Mouse (Mus musculus) common myeloid progenitor, adult 5-6 weeks (primary cell): ENCODE measurements around the gene Mapk3. TPM values are rescaled to one million over a fixed set of nuclear protein-coding genes. Genes with fewer than 3 reads are reported as not detected.

Experiments
- ATAC-seq: replicated peaks from 2 replicates; pipeline ENCODE4 v1.8.0; 2016; ENCODE audit warnings: low read depth, mild to moderate bottlenecking, moderate TSS enrichment, inconsistent platforms; ENCODE audit not compliant: poor library complexity, severe bottlenecking
- total RNA-seq: library from RNA; stranded (forward); fragments of 200-1000, 187-1606 nt; gene quantifications from 2 replicates; pipeline ENCODE4 v1.2.3, GENCODE M21; 2017

Mapk3 gene
- total RNA-seq, 1 experiment from 2014 or later: 28.2 TPM

GRCm38 (mm10) chr7:126780971-126781635 is 21.7 kb downstream of the Mapk3 start, which contains the start of gene Tbx6:
Gene Tbx6 (plus strand): TSS chr7:126781483.
- no peak for ATAC-seq

DNA sequence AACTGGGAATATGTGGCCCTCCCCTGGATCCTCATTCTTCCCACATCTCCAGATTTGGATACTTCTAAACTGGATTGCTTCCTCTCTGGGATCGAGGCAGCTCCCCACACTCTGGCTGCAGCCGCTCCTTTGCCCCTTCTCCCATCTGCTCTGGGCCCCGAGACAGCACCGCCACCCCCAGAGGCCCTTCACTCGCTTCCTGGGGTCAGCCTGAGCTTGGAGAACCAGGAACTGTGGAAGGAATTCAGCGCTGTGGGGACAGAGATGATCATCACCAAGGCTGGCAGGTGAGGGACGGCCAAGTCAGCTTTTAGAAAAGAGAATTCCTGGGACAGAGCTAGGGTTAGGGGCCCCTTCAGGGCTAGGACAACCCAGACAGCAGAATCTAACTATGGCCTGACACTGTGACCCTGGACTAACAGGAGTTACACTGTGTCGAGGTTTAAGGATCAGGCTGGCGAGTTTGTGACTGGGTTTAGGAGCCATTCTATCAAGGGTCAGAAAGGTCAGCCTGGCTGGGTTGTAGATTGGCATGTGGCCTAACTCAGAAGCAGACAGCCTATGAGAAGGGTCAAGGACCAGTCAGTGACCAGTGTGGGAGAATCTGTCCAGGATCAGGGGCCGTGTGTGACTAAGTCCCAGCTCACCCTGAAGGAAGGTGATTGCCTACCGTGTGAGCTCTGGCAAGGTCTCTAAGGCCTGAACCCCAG is 22.4 kb downstream of the Mapk3 start:
- ATAC-seq: no peak

DNA sequence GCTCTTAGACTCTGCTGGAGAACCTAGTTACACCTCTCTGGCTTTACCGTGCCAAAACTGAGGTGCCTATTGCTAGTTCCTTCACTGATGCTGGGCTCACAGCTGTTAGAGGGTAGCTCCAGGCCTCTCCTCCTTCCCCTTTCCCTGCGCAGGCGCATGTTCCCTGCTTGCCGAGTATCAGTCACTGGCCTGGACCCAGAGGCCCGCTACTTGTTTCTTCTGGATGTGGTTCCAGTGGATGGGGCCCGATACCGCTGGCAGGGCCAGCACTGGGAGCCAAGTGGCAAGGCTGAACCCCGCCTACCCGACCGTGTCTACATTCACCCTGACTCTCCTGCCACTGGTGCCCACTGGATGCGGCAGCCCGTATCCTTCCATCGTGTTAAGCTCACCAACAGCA is 23.3 kb downstream of the Mapk3 start:
- ATAC-seq: no peak

DNA sequence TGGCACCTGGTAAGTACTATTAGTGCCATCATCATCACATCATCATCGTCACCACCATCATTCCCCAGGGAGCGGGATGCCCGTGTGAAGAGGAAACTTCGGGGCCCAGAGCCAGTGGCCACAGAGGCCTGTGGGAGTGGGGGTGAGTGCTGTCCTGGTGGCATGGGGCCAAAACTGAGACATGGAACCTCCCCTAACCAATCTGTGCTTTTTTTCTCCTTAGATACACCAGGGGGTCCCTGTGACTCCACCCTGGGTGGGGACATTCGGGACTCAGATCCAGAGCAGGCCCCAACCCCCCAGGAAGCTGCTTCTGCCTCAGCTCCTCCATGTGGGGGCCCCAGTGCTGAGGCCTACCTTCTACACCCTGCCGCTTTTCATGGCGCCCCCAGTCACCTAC is 25.1 kb downstream of the Mapk3 start:
- no peak for ATAC-seq

- no peak for ATAC-seq
Observed at GRCm38 (mm10) chr7:126785056-126785455, 25.7 kb downstream of the Mapk3 start.

DNA sequence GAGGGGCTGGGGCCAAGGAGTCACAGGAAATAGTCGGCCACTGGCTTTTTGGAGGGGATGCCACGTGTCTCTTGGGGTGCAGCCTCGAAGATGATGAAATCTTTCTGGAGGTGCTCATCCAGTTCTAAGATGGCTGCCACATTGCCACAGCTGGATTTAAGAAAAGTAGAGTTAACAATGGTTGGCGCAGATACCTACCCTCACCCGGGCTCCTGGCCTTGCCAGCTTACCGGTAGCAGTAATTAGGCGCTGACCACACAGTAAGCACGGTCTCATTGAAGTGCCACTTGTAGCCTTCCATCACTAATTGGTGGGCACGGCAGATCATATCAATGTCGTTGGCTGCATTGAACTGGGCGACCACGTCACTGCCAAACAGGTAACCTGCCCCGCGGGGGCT is 26.7 kb downstream of the Mapk3 start:
- no peak for ATAC-seq

DNA sequence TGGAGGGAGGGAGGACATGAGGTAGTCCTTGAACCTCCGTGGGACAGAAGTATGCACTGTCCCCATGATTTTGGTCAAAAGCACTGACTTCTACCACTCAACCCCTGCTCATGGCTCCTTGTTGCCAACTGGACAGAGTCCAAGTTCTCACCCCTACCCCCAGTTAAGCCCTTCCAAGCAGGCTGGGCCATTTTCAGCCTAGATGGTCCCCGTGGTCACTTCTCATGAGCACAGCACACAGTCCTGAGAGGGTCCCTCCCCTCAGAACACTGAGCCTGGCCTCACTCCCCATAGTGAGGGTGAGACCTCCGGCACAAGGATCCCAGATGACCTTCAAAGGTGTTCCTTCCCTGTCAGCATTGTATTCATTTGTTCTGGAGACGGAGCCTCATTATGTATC is 29.7 kb downstream of the Mapk3 start:
- no peak for ATAC-seq

- peak; percentile 91 for ATAC-seq
Observed at GRCm38 (mm10) chr7:126791851-126792720, 32.7 kb downstream of the Mapk3 start, which contains the start of gene Ppp4c. Gene Ppp4c (minus strand): TSS chr7:126792496.

DNA sequence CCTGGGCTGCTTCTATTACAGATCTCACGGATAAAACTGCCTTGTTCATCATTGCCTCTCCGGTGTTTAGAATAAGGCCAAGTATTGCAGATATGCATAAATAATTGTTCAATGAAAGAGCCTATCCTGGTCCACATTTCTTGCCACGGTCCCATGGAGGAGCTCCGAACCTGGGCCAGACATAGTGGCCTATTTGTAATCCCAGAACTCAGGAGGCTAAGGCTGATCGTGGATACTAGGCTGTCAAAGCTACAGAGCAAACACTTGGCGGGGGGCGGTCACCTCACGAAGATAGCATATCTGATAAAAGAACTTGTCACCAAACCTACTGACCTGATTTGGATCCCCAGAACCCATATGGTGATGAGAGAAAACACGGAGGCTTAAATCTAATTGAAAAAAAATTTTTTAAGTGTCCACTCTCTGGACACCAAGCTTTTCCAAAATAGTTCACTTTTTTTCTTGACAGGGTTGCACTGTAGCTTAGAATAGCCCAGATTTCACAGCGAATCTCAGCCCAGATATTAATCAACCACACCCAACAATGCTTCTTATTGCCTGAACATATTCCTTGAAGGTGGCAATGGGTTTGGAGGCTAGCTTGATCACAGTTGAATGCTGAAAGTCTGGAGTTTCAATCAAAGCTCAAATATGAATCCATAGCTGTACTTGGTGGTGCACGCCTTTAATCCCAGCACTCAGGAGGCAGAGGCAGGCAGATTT is 33.5 kb downstream of the Mapk3 start:
- no peak for ATAC-seq

DNA sequence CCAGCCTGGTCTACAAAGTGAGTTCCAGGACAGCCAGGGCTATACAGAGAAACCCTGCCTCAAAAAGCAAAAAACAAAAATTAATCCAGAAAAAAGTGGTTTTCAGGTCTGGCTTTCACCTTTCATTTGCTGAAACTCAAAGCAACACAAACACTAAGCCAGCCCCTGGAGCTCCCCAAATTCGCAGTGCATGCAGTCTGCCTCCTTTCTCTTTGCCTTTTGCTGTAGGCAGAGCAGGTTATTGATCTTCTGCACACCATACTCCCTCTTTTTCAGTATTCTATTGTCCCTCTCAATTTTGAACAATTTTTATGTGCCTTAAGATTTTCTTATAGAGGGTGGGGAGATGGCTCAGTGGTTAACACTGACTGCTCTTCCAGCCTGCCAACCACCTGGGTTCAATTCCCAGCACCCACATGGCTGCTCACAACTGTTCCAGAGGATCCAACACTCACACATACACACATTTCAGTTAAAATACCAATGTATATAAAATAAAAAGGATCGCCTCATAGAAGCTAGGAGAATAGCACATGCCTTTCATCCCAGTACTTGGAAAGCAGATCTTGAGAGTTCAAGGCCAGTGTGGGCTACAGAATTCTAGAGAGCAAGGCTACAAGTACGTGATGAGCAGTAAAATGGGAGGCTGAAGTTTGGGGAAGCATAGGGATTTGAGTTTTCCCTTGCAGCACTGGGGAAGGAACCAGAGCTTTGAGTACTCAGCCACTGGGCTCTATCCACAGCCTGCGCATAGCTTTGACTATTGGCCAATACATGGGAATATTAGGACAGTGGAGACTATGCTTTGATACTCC is 34.3 kb downstream of the Mapk3 start:
- ATAC-seq: no peak

DNA sequence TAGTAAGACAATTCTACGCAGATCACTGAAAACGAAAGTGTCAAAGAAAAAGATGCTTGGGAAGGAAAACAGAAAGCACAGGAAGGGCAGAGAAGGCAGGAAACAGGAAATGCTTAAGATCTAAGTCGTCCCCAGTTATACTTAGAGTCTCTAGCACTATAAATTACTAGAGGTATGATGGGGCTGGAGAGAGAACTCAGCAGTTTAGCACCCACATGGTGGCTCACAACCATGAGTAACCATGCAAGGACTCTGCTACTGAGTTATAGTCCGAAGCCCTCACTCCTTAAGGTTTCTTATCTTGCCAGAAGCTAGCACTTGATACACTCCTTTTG is 34.8 kb downstream of the Mapk3 start:
- ATAC-seq: no peak

- no peak for ATAC-seq
Observed at GRCm38 (mm10) chr7:126795387-126796317, 36.3 kb downstream of the Mapk3 start.

GRCm38 (mm10) chr7:126796350-126796932 is 37.0 kb downstream of the Mapk3 start:
- no peak for ATAC-seq

- ATAC-seq: no peak
Observed at GRCm38 (mm10) chr7:126797411-126798126, 38.2 kb downstream of the Mapk3 start, which contains the start of gene Fam57b. Gene Fam57b (plus strand): TSS chr7:126797668.

DNA sequence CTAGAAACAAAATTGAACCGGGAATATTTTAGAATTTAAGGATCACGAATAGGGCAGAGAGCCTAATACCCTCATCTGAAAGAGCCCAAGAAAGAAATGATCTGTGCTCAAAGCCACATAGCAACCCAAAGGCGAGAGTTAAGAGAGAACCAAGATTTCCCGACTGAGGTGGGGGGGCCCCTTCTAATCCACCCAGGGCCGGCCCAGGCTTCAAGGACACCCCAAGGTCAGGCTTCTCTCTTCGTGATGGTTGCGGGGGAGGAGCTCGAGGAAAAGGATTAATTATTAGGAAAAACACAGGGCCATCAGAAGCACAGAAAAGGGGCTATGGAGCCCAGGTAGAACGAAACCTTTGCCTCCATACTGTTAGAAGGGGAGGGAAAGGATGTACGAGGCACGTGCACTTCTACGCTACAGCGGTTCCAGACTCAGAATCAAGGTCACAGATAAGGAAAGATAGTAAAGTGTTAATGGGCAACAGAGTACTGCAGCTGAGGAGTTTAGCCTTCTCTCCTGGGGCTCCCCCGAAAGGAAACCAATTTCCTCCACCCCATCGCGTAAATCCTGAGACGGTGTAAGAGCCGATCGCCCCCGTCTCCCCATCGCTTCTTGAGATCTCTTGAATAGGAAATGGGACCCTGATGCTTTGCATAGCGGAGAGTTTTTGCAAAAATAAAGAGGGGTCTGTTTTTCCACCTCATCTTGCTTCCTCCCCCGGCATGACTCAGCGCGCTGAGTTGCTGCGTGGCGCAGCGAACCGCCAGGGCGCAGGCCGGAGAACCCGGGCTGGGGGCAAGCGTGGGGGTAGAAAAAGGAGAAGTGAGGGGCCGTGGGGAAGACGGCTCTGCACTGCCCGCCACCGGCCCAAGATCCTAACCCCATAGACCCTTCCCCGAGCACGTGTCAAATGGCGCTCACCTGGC is 39.0 kb downstream of the Mapk3 start:
- ATAC-seq: peak; percentile 48

GRCm38 (mm10) chr7:126799050-126799467 is 39.7 kb downstream of the Mapk3 start:
- ATAC-seq: peak; percentile 74
